Mouse (Mus musculus) liver, embryonic 14.5 days (tissue): ENCODE data around the gene Zfp219. TPM values are rescaled to one million over a fixed set of nuclear protein-coding genes. Genes with fewer than 3 reads are reported as not detected.
A peak's percentile ranks its signal among the peaks of the same experiment; 100 is the strongest.

Source experiments
- ATAC-seq: fragments of 200-750 bp; cut with Nextera tagmentation; 2 replicates; pipeline ENCODE4 v1.8.0; 2017; ENCODE audit warnings: moderate number of reproducible peaks, mild to moderate bottlenecking, moderate library complexity; ENCODE audit not compliant: insufficient read depth
- DNase-seq, 3 experiments: peaks; one replicate each; pipeline ENCODE4 v3.0.0-alpha.2; 2012 to 2013; ENCODE audit warnings: low read depth in 3 of 3, low spot score in 3 of 3
- H3K27ac ChIP-seq: fragments of 300-500 bp; sonication (generic); 2 replicates; pipeline ENCODE4 v1.5.1; 2014; ENCODE audit warnings: moderate library complexity, mild to moderate bottlenecking, control low read depth, inconsistent platforms
- H3K27me3 ChIP-seq: fragments of 300-500 bp; sonication (generic); 2 replicates; pipeline ENCODE4 v1.6.1; 2014; ENCODE audit warnings: mild to moderate bottlenecking, low read length, moderate library complexity; ENCODE audit not compliant: control insufficient read depth, insufficient read depth
- H3K36me3 ChIP-seq: fragments of 300-500 bp; sonication (generic); replicated peaks from 2 replicates; pipeline ENCODE4 v1.6.1; 2014; ENCODE audit warnings: low read depth; ENCODE audit not compliant: control insufficient read depth, insufficient read depth
- H3K4me1 ChIP-seq, 2 experiments: fragments of 200-500 bp in 1 of 2; fragments of 300-500 bp in 1 of 2; sonication (generic) in 1 of 2; replicated peaks; 2 replicates each; pipeline ENCODE4 v1.6.1; 2012 to 2014; ENCODE audit warnings: antibody characterized with exemption in 1 of 2, inconsistent platforms in 1 of 2, low read length in 1 of 2; ENCODE audit not compliant: control insufficient read depth in 2 of 2, insufficient read depth in 2 of 2
- H3K4me2 ChIP-seq: fragments of 300-500 bp; sonication (generic); 2 replicates; pipeline ENCODE4 v1.6.1; 2014; ENCODE audit warnings: low read depth, mild to moderate bottlenecking, control low read depth, moderate library complexity
- H3K4me3 ChIP-seq, 2 experiments: fragments of 200-500 bp in 1 of 2; fragments of 300-500 bp in 1 of 2; sonication (generic) in 1 of 2; 2 replicates each; pipeline ENCODE4 v1.5.1; 2012 to 2014; ENCODE audit warnings: low read depth in 2 of 2, low read length in 2 of 2, mild to moderate bottlenecking in 2 of 2, control low read depth in 1 of 2, inconsistent platforms in 1 of 2, moderate library complexity in 1 of 2; ENCODE audit not compliant: insufficient read depth in 1 of 2
- H3K9ac ChIP-seq: fragments of 300-500 bp; sonication (generic); replicated peaks from 2 replicates; pipeline ENCODE4 v1.6.1; 2014; ENCODE audit warnings: mild to moderate bottlenecking, control low read depth, moderate library complexity
- H3K9me3 ChIP-seq: fragments of 300-500 bp; sonication (generic); 2 replicates; pipeline ENCODE4 v1.6.1; 2016; ENCODE audit warnings: low read length, mixed read lengths; ENCODE audit not compliant: control insufficient read depth
- CTCF ChIP-seq: IDR thresholded peaks from 2 replicates; pipeline ENCODE4 v1.5.1; 2016; ENCODE audit warnings: antibody characterized with exemption, low read depth, control low read depth
- EP300 ChIP-seq: IDR thresholded peaks from 2 replicates; pipeline ENCODE4 v1.6.1; 2016; ENCODE audit warnings: antibody characterized with exemption, low read depth
- WGBS: fragments of 180-500 bp; shearing (Covaris S2); extraction: QIAGEN DNeasy Blood & Tissue Kit; methylation state at CpG from one replicate; pipeline ENCODE4 v1.1.7; 2014; ENCODE audit not compliant: insufficient replicate concordance; 5-methylcytosine and 5-hydroxymethylcytosine counted together
- polyA plus RNA-seq, 2 experiments: library from polyadenylated mRNA; depleted of rRNA in 1 of 2; stranded (reverse) in 1 of 2; unstranded in 1 of 2; fragments of >200 nt; fragmentation: Nextera tagmentation in 1 of 2; extraction: Ambion mirVana in 1 of 2; gene quantifications; 2 replicates each; pipeline versions ENCODE4 v1.2.1 to v1.2.3; 2012 to 2014

Zfp219 gene
- polyA plus RNA-seq, 2 experiments = 7.4 to 9.7 TPM

- Histone ChIP-seq H3K9ac (peak overlapping the region; percentile 62), H3K4me1 (peaks cover 29 to 32% of the 10 kb centered on the region in 2 experiments), H3K27ac (peak overlapping the region; percentile 40), H3K4me2 (peak overlapping the region; percentile 89), H3K27me3 (no peaks in the 10 kb centered on the region), H3K4me3 (peak overlapping the region; percentile 64 to 66), H3K36me3 (no peaks in the 10 kb centered on the region), H3K9me3 (no peaks in the 10 kb centered on the region)
- DNase-seq = no peak
- TF ChIP-seq EP300 (no peak), CTCF (no peak)
- WGBS = 2% methylated on average over 27 of the region's 27 CpGs
- peak; percentile 43 for ATAC-seq
Observed at GRCm38 (mm10) chr14:51985301-51986152, 35.0 kb downstream of the Zfp219 start.

DNA sequence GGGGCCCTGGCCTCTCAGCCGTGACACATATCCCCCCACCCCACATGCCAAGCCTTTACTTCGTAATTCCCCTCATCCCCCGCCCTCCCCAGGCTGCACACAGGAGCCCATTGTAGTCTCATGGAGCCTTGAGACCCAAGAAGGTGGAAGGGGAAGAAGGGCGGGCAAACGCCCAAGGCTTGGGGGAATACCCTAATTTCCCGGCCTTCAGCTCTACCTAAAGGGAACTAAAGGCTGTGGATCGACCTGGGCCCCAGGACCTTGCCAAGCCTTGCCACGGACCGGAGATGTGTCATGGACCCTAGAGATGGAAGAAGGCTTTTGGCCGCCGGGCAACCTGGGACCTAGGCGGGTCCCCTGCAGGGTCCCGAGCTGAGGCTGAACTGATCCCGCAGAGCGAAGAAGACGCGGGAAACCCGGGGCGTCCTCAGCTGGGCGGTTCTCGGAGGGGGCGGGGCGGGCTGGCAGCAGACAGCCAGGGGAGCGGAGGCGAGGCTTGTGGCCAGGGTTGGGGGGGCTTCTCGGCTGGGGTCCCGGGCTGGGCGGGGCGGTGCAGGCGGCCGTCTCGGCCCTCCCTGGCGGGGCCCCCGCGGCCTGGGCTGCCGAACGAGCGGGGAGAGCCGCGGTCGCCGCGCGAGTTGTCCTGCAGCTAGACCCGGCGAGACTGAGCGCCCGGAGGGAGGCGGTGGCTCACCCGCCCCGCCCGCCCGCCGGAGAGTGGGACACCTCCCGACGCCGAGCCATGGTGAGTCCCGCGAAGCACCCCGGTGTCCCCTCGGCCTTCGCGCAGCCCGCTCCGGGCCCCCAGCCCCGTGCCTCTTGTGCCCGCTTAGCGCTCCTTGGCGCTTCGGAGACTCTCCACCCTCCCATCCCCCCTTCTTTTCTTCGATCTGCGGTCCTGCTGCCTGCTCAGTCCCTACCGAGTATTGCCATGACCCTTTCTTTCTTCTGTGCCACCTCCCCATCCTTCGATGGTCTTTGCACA, 36.0 kb downstream of the Zfp219 start, which contains the start of gene Arhgef40:
Gene Arhgef40, plus strand, starts transcription at position 473 of the 985 bp plus-strand sequence.
- DNase-seq (no peak), ATAC-seq (peak; percentile 69)
- Histone ChIP-seq H3K36me3 (no peaks in the 10 kb centered on the region), H3K4me3 (peak within 1 kb of the TSS; percentile 64 to 66), H3K9me3 (no peaks in the 10 kb centered on the region), H3K27ac (peak within 1 kb of the TSS; percentile 40), H3K27me3 (no peaks in the 10 kb centered on the region), H3K4me1 (peaks cover 29 to 32% of the 10 kb centered on the region in 2 experiments), H3K4me2 (peak within 1 kb of the TSS; percentile 89), H3K9ac (peak within 1 kb of the TSS; percentile 62)
- WGBS = 1% methylated on average over 49 of the region's 74 CpGs
- TF ChIP-seq CTCF = no peak
- TF ChIP-seq EP300 = no peak

DNA sequence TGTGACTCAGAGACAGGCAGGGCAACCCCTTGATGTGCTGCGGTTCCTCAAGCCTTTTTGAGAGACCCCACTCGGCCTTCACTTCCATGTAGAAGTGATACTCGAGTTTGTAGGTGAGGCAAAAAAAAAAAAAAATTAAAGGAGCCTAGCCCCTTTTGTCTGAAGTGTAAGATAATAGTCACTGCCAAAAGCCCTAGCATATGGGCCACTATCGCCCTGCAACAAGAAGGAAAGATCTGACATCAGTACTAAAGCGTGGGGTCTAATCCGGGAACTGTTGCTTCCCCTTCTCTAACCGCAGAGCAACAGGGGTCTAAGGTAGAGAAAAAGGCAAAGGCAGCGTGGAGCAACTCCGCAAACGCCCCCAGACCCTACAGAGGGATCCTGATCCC, 36.7 kb downstream of the Zfp219 start:
- H3K4me3 ChIP-seq = peak overlapping the region; percentile 64 to 66; a peak in 3 of 4 replicates
- ATAC-seq (no peak), DNase-seq (no peak)
- H3K9ac ChIP-seq = peak overlapping the region; percentile 62
- no peaks in the 10 kb centered on the region for H3K36me3 ChIP-seq
- no peaks in the 10 kb centered on the region for H3K27me3 ChIP-seq
- no peak overlapping the region for H3K27ac ChIP-seq
- peak overlapping the region; percentile 89 for H3K4me2 ChIP-seq
- H3K4me1 ChIP-seq = peaks cover 29 to 32% of the 10 kb centered on the region in 2 experiments
- no peaks in the 10 kb centered on the region for H3K9me3 ChIP-seq
- TF ChIP-seq CTCF (no peak), EP300 (no peak)
- 4% methylated on average over 10 of the region's 10 CpGs for WGBS

GRCm38 (mm10) chr14:51983251-51983650, 37.3 kb downstream of the Zfp219 start:
- TF ChIP-seq EP300 = no peak
- no peak for TF ChIP-seq CTCF
- Histone ChIP-seq H3K27me3 (no peaks in the 10 kb centered on the region), H3K9me3 (no peaks in the 10 kb centered on the region), H3K4me1 (peaks cover 29 to 32% of the 10 kb centered on the region in 2 experiments), H3K9ac (no peak overlapping the region), H3K27ac (no peak overlapping the region), H3K4me2 (no peak overlapping the region), H3K36me3 (no peaks in the 10 kb centered on the region), H3K4me3 (no peak overlapping the region)
- ATAC-seq (no peak), DNase-seq (no peak)
- 50% methylated on average over 4 of the region's 4 CpGs for WGBS
